Mouse (Mus musculus) E14TG2a.4 (cell line): ENCODE data around the gene Rsph6a.

Experiments used
- H3K27me3 ChIP-seq: 2 replicates; pipeline ENCODE4 v1.6.1; 2014; ENCODE audit warnings: low read length, control low read depth; ENCODE audit not compliant: insufficient read depth
- H3K36me3 ChIP-seq: 2 replicates; pipeline ENCODE4 v1.6.1; 2014; ENCODE audit warnings: low read length, control low read depth; ENCODE audit not compliant: insufficient read depth
- H3K4me1 ChIP-seq: replicated peaks from 2 replicates; pipeline ENCODE4 v1.6.1; 2014; ENCODE audit warnings: low read depth, low read length, control low read depth
- H3K4me3 ChIP-seq: replicated peaks from 2 replicates; pipeline ENCODE4 v1.5.1; 2014; ENCODE audit warnings: mild to moderate bottlenecking, low read length
- H3K9me3 ChIP-seq: 2 replicates; pipeline ENCODE4 v1.6.1; 2014; ENCODE audit warnings: low read length, control low read depth
- CTCF ChIP-seq: conservative IDR thresholded peaks from 2 replicates; pipeline ENCODE4 v1.5.1; 2014; ENCODE audit warnings: low read length
- NANOG ChIP-seq: IDR thresholded peaks from 2 replicates; pipeline ENCODE4 v1.6.1; 2014; ENCODE audit warnings: borderline replicate concordance, low read length, mixed read lengths
- POU5F1 ChIP-seq: IDR thresholded peaks from 2 replicates; pipeline ENCODE4 v1.6.1; 2014; ENCODE audit warnings: low read length, borderline replicate concordance

The Rsph6a gene

DNA sequence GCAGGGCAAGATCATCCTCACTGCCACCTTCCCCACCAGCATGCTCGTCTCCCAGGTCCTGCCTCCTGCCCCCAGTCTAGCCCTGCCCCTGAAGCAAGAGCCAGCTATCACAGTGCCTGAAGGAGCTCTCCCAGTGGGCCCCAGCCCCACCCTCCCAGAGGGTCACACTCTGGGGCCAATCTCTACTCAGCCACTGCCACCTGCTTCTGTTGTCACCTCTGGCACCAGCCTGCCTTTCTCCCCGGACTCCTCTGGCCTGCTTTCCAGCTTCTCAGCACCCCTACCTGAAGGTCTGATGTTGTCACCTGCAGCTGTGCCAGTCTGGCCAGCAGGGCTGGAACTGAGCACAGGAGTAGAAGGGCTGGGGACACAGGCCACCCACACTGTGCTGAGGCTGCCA is 42.7 kb downstream of the Rsph6a start:
- Histone ChIP-seq H3K36me3 (0 out of 2 replicates have a peak, but pooled peaks cover under 1% of the 10 kb centered on the region), H3K9me3 (no peaks in the 10 kb centered on the region), H3K4me1 (peaks cover 46% of the 10 kb centered on the region), H3K27me3 (peaks cover 73% of the 10 kb centered on the region), H3K4me3 (no peak overlapping the region)
- no peak for TF ChIP-seq POU5F1
- TF ChIP-seq CTCF, result no peak
- TF ChIP-seq NANOG, result no peak

DNA sequence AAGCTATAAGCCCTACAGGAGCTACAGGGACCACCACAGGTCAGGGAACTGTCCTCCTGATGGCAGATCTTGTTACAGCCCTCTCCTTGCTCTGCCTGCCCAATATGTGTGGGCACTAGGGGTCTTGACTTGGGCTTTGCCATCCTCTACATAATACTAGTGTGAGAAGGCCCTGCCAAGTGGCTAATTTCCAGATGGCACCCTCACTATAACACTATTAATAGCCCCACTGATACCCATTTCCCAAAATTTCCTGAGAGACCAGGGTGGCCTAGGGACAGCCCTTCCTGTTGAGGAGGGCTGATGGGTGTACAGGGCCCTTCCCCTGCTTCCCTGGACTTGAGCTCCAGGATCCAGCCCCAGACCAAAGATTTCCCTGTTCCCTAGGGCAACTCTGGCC is 43.4 kb downstream of the Rsph6a start:
- Histone ChIP-seq H3K4me3 (no peak overlapping the region), H3K36me3 (no peaks in the 10 kb centered on the region), H3K9me3 (no peaks in the 10 kb centered on the region), H3K4me1 (peaks cover 39% of the 10 kb centered on the region), H3K27me3 (peaks cover 76% of the 10 kb centered on the region)
- no peak for TF ChIP-seq CTCF
- no peak for TF ChIP-seq POU5F1
- no peak for TF ChIP-seq NANOG

DNA sequence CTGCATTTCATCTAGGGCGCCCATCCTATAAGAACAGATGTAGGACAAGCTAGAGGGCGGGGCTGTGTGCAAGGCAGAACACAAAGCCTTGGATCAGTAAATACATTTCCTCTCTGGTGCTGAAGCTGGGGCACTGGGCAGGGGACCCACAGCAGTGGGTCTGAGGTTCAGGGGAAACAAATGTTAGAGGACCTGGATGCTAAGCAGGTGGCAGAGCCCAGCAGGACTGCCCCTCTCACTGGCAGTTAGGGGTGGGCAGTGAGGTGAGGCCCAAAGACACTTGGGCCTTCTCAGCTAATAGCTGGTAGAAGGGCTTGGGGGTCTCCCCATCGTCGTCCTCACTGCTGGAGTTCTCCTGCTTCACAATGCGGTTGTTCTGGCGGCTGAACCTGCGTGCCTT is 44.3 kb downstream of the Rsph6a start:
- Histone ChIP-seq H3K9me3 (no peaks in the 10 kb centered on the region), H3K4me1 (peaks cover 31% of the 10 kb centered on the region), H3K4me3 (no peak overlapping the region), H3K27me3 (peaks cover 85% of the 10 kb centered on the region), H3K36me3 (no peaks in the 10 kb centered on the region)
- TF ChIP-seq NANOG, result no peak
- TF ChIP-seq CTCF, result no peak
- TF ChIP-seq POU5F1, result no peak

DNA sequence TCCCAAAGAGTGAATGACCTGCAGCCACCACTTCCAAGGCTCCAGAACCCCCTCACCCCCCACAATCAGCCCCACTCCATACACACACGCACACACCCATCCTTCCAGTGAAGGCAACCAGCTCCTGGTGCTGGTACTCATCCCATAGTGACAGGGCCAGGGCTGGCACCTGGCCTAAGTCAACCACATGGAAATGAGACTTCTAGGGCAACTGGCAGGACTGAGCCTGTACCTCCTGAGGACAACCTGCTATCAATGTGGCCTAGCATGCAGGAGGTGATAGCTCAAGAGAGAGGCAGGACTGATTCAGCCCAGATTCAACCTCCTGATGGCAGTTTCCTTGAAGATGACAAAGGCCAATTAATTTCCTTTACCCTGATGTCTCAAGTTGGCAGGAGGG is 45.8 kb downstream of the Rsph6a start:
- Histone ChIP-seq H3K27me3 (peaks cover 93% of the 10 kb centered on the region), H3K4me1 (peaks cover 28% of the 10 kb centered on the region), H3K9me3 (no peaks in the 10 kb centered on the region), H3K4me3 (no peak overlapping the region), H3K36me3 (no peaks in the 10 kb centered on the region)
- TF ChIP-seq NANOG (no peak), POU5F1 (no peak), CTCF (no peak)

DNA sequence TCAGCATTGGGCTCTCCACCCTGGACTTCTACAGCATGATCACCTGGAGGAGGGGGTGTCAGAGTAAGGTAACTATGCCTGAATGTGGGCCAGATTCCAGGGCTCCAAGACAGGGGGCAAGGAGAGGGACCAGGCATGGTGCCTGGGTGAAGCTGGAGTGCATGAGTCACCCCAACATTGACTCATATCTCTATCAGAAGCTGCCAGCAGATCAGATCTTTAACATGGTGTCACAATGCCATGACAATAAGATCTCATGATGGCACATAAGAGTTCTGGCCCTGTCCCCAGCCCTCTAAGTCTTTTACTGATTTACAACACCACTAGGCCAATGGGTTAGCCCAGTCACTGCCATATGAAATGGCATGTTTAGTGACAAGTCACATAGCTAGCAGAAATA is 49.3 kb downstream of the Rsph6a start:
- Histone ChIP-seq H3K4me3 (no peak overlapping the region), H3K4me1 (peaks cover 5% of the 10 kb centered on the region), H3K36me3 (no peaks in the 10 kb centered on the region), H3K27me3 (peaks cover 82% of the 10 kb centered on the region), H3K9me3 (no peaks in the 10 kb centered on the region)
- no peak for TF ChIP-seq POU5F1
- TF ChIP-seq CTCF, result no peak
- TF ChIP-seq NANOG, result no peak

DNA sequence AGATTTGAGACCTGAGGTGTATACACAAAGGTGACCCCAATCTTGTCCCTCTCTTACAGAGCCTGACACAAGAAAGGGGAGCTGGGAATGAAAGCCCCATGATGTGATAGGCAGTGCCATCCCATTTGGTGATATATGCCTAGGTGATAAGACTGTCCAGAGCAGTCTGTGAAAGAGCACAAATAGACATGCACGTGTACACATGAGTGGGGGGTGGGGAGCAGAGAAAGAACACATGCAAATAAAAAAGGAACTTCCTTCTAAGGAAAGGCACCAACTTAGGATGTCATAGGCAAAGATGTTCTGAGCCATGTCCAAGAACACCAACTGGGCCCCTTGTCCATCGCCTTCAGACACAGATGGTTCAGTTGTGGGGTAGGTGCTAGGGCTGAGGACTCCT is 50.0 kb downstream of the Rsph6a start:
- Histone ChIP-seq H3K4me1 (no peaks in the 10 kb centered on the region), H3K4me3 (no peak overlapping the region), H3K27me3 (peaks cover 77% of the 10 kb centered on the region), H3K9me3 (no peaks in the 10 kb centered on the region), H3K36me3 (no peaks in the 10 kb centered on the region)
- TF ChIP-seq NANOG, result no peak
- no peak for TF ChIP-seq CTCF
- no peak for TF ChIP-seq POU5F1

DNA sequence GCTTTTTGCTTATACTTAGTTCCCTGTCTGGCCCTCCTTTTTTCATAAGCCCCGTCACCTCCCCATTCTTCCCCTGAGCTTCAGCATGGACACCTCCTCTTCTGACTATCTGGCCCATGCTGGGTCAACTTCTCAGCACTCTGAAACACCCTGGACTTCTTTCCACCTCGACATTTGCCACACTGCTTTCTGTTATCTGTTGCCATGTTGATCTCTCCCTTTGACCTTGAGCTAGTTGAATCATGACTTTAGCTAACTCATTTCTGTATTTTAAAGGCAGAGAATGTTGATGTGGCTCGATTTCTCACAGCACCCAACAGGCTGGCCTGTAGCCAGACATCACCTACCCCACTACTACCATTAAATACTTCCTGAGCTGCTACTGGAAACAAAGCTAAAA is 52.9 kb downstream of the Rsph6a start:
- Histone ChIP-seq H3K36me3 (no peaks in the 10 kb centered on the region), H3K4me3 (no peak overlapping the region), H3K27me3 (peaks cover 73% of the 10 kb centered on the region), H3K4me1 (no peaks in the 10 kb centered on the region), H3K9me3 (no peaks in the 10 kb centered on the region)
- TF ChIP-seq POU5F1 (no peak), NANOG (no peak), CTCF (no peak)

DNA sequence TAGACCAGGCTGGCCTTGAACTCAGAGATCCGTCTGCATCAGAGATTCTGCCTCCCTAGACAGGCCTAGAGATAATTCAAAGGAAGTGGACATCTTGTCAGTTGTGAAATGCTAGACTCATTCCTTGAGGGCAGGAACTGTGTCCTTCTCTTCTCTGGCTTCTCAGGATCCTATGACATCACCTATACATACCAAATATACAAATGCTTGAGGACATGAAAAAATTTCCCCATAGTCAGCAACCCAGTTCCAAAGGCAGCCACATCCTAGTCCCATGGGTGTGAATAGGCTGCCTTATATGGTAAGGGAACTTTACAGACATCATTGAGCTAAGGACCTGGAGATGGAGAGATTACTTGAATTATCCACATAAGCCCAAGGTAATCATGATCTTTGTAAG is 55.1 kb downstream of the Rsph6a start:
- H3K4me3 ChIP-seq, result no peak overlapping the region
- TF ChIP-seq POU5F1 (no peak), CTCF (no peak), NANOG (no peak)
- H3K27me3 ChIP-seq, result peaks cover 66% of the 10 kb centered on the region
- H3K4me1 ChIP-seq, result no peaks in the 10 kb centered on the region
- no peaks in the 10 kb centered on the region for H3K36me3 ChIP-seq
- H3K9me3 ChIP-seq, result no peaks in the 10 kb centered on the region

DNA sequence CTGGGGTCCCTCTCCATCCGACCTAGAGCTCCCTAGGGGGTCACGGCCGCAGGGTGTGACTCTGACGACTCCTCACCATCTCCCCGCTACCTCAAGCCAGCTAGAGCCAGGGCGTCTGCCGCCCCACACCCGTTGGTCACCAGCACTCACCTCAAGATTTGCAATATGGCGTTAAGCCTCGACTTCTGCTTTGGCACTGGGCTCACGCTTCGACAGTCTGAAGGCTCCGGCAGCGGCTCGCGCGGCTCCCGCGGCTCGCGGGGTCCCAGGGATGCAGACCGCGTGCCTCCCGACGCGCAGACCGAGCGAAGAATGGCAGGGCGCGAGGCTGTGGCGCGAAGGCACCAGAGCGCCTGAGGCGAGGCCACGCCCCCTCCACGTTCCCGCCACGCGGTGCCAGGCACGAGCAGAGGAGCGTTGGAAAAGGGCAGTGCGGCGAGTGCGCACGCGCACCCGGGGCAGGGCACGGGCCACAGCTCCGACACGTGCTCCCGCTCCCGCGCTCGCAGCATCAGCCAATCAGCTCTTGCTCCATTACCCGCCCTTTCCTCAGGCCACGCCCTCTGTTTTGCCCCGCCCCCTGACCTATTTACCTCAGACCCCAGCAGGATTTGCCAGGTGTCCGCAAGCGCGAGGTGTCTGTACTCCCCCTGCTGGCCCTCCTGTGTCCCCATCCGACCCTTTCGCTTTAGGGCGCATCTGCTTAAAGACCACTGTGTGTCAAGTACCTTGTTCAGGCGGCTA is 63.7 kb downstream of the Rsph6a start, which contains the start of gene Gm4969:
Gene Gm4969, minus strand, starts transcription at position 341 of the 744 bp plus-strand sequence.
- Histone ChIP-seq H3K27me3 (peaks cover 31% of the 10 kb centered on the region), H3K4me1 (peaks cover 22% of the 10 kb centered on the region), H3K4me3 (peak within 1 kb of the TSS; percentile 49), H3K9me3 (peaks cover 8% of the 10 kb centered on the region), H3K36me3 (no peaks in the 10 kb centered on the region)
- TF ChIP-seq CTCF (peak; percentile 33), NANOG (no peak)
